Mouse (Mus musculus) limb, embryonic 12.5 days (tissue): ENCODE data around the gene Dpm3. TPM values are rescaled to one million over a fixed set of nuclear protein-coding genes. Genes with fewer than 3 reads are reported as not detected.
"Not testable (repeated sequence)": the region's sequence is repeated elsewhere in the genome, so short reads cannot be mapped to it uniquely, and the experiment has no call there.

Source experiments
- ATAC-seq: fragments of 200-750 bp; cut with Nextera tagmentation; 2 replicates; pipeline ENCODE4 v1.8.0; 2017; ENCODE audit warnings: low read depth, moderate TSS enrichment; ENCODE audit not compliant: insufficient number of reproducible peaks, insufficient read depth, low FRiP score, low TSS enrichment
- H3K27ac ChIP-seq: fragments of 300-500 bp; sonication (generic); 2 replicates; pipeline ENCODE4 v1.5.1; 2016; ENCODE audit warnings: mild to moderate bottlenecking, moderate library complexity
- H3K27me3 ChIP-seq: fragments of 300-500 bp; sonication (generic); 2 replicates; pipeline ENCODE4 v1.6.1; 2016; ENCODE audit warnings: mild to moderate bottlenecking, moderate library complexity
- H3K36me3 ChIP-seq: fragments of 300-500 bp; sonication (generic); 2 replicates; pipeline ENCODE4 v1.6.1; 2016; ENCODE audit warnings: mild to moderate bottlenecking, moderate library complexity
- H3K4me1 ChIP-seq: fragments of 300-500 bp; sonication (generic); replicated peaks from 2 replicates; pipeline ENCODE4 v1.6.1; 2016
- H3K4me2 ChIP-seq: fragments of 300-500 bp; sonication (generic); 2 replicates; pipeline ENCODE4 v1.6.1; 2016; ENCODE audit warnings: mild to moderate bottlenecking, moderate library complexity
- H3K4me3 ChIP-seq: fragments of 300-500 bp; sonication (generic); replicated peaks from 2 replicates; pipeline ENCODE4 v1.5.1; 2016; ENCODE audit warnings: mild to moderate bottlenecking
- H3K9ac ChIP-seq: fragments of 300-500 bp; sonication (generic); replicated peaks from 2 replicates; pipeline ENCODE4 v1.6.1; 2016; ENCODE audit warnings: mild to moderate bottlenecking, moderate library complexity
- H3K9me3 ChIP-seq: fragments of 300-500 bp; sonication (generic); 2 replicates; pipeline ENCODE4 v1.6.1; 2016; ENCODE audit warnings: mild to moderate bottlenecking, moderate library complexity
- WGBS: fragments of 180-500 bp; shearing (Covaris S2); methylation state at CpG from one replicate; pipeline ENCODE4 v1.1.7; 2016; 5-methylcytosine and 5-hydroxymethylcytosine counted together
- polyA plus RNA-seq: library from polyadenylated mRNA; unstranded; fragments of >200 nt; fragmentation: Nextera tagmentation; extraction: Ambion mirVana; gene quantifications from 2 replicates; pipeline ENCODE4 v1.2.1, GENCODE M21; 2016

The Dpm3 gene
- 93.9 and 102 TPM in 2 replicates for polyA plus RNA-seq

- WGBS, result 46% methylated on average over 7 of the region's 7 CpGs
- ATAC-seq, result no peak
- H3K4me2 ChIP-seq, result no peak within 1 kb of the TSS
- H3K36me3 ChIP-seq, result no peaks in the 10 kb centered on the region
- peaks cover 7% of the 10 kb centered on the region; the same call in 1 of the 2 replicates for H3K27me3 ChIP-seq
- no peak within 1 kb of the TSS for H3K9ac ChIP-seq
- H3K4me1 ChIP-seq, result no peaks in the 10 kb centered on the region
- no peaks in the 10 kb centered on the region for H3K9me3 ChIP-seq
- H3K27ac ChIP-seq, result no peak within 1 kb of the TSS
- no peak within 1 kb of the TSS for H3K4me3 ChIP-seq
These were observed at the start of gene Dpm3 for GRCm38 (mm10) chr3:89259076-89259475. Dpm3 (plus strand) TSS chr3:89259358.

- H3K9ac ChIP-seq, result no peak overlapping the region
- WGBS, result 92% methylated on average over 7 of the region's 7 CpGs
- no peaks in the 10 kb centered on the region for H3K9me3 ChIP-seq
- H3K27me3 ChIP-seq, result no peaks in the 10 kb centered on the region
- no peak overlapping the region for H3K27ac ChIP-seq
- no peak overlapping the region for H3K4me3 ChIP-seq
- H3K4me2 ChIP-seq, result no peak overlapping the region
- no peak for ATAC-seq
- peaks cover 64% of the 10 kb centered on the region for H3K36me3 ChIP-seq
- peaks cover 12% of the 10 kb centered on the region for H3K4me1 ChIP-seq
These were observed 49.4 kb upstream of the Dpm3 start for GRCm38 (mm10) chr3:89209731-89210130.

GRCm38 (mm10) chr3:89210162-89210561, 49.0 kb upstream of the Dpm3 start:
- Histone ChIP-seq H3K4me1 (peaks cover 17% of the 10 kb centered on the region), H3K4me3 (no peak overlapping the region), H3K4me2 (no peak overlapping the region), H3K9ac (no peak overlapping the region), H3K9me3 (no peaks in the 10 kb centered on the region), H3K36me3 (peaks cover 63% of the 10 kb centered on the region), H3K27ac (no peak overlapping the region), H3K27me3 (no peaks in the 10 kb centered on the region)
- WGBS, result 90% methylated on average over 13 of the region's 13 CpGs
- ATAC-seq, result no peak

GRCm38 (mm10) chr3:89210731-89211130, 48.4 kb upstream of the Dpm3 start:
- no peak for ATAC-seq

GRCm38 (mm10) chr3:89213803-89214530, 45.2 kb upstream of the Dpm3 start:
- H3K36me3 ChIP-seq, result peaks cover 38% of the 10 kb centered on the region
- H3K4me3 ChIP-seq, result peak overlapping the region; percentile 80
- peak; percentile 87 for ATAC-seq
- H3K27ac ChIP-seq, result peak overlapping the region; percentile 99
- peaks cover 27% of the 10 kb centered on the region for H3K4me1 ChIP-seq
- no peaks in the 10 kb centered on the region for H3K9me3 ChIP-seq
- H3K9ac ChIP-seq, result peak overlapping the region; percentile 74
- peak overlapping the region; percentile 81 for H3K4me2 ChIP-seq
- no peaks in the 10 kb centered on the region for H3K27me3 ChIP-seq
- WGBS, result under 1% methylated on average over 69 of the region's 69 CpGs

More at GRCm38 (mm10) chr3:89210731-89211130, 48.4 kb upstream of the Dpm3 start:
- Histone ChIP-seq H3K27me3 (no peaks in the 10 kb centered on the region), H3K36me3 (peaks cover 57% of the 10 kb centered on the region), H3K4me3 (no peak overlapping the region), H3K4me2 (no peak overlapping the region), H3K9ac (no peak overlapping the region), H3K4me1 (peaks cover 22% of the 10 kb centered on the region), H3K27ac (no peak overlapping the region), H3K9me3 (no peaks in the 10 kb centered on the region)
- 86% methylated on average over 7 of the region's 7 CpGs for WGBS

DNA sequence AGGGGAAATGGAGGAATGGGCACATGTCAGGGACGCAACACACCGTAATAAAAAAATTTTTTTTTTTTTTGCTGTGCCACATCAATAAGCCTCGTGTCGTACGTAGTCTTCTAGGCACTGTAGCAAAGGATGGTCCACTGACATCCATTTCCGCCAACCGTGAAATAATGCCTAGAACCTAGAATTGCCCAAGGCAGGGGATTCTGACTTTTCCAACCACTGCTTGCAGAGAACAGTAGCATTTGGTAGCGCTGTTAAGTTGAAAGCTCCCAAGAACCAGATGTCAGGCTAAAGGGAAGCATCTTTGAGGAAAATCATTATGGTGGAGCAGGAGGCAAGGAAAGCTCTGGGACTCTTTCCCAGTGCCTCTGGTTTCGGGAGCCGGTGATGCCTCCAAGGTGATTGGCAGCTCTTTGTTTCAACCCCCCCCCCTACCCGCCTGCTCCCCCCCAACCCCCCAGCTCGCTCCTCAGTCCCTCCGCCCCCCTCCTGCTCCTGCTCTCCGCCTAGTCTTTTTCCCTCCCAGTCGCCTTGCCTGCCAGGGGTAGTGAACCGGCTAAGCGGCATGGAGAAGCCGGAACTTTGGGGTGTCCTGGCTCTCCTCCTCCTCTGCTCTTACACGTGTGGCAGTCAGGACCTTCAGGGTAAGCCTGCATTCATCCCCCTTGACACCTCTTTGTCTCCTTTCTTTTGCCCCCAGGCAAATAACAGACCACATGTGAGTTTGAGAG, 44.3 kb upstream of the Dpm3 start, which contains the start of gene Thbs3:
Gene Thbs3 (plus strand): TSS at position 500 of the 731 bp plus-strand sequence.
- no peak for ATAC-seq
- peak within 1 kb of the TSS; percentile 74 for H3K9ac ChIP-seq
- WGBS, result 1% methylated on average over 19 of the region's 19 CpGs
- H3K4me1 ChIP-seq, result peaks cover 27% of the 10 kb centered on the region
- no peaks in the 10 kb centered on the region for H3K9me3 ChIP-seq
- H3K36me3 ChIP-seq, result peaks cover 37% of the 10 kb centered on the region
- peak within 1 kb of the TSS; percentile 80 for H3K4me3 ChIP-seq
- no peaks in the 10 kb centered on the region for H3K27me3 ChIP-seq
- H3K4me2 ChIP-seq, result peak within 1 kb of the TSS; percentile 81
- H3K27ac ChIP-seq, result peak within 1 kb of the TSS; percentile 99

DNA sequence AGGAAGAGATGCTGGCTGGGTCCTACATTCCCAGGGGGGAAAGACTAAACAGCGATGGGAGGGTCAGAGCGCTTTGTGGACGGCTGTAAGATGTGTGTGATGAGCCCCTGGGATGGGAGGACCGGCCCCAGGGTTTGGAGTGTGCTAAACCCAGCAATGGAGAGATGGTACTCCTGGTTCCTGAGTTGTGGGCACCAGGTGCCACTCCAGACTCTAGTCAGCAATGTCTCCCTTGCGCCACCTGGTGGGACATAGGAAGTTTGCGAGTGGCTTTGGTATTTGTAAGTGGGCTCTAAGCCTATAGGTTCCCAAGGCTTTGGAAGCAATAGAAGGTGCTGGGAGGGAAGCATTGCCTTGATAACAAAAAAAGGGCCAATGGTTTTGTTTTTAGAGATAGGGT, 43.3 kb upstream of the Dpm3 start:
- Histone ChIP-seq H3K4me2 (peak overlapping the region; percentile 81), H3K27ac (peak overlapping the region; percentile 99), H3K9me3 (no peaks in the 10 kb centered on the region), H3K27me3 (no peaks in the 10 kb centered on the region), H3K4me1 (peaks cover 27% of the 10 kb centered on the region), H3K4me3 (peak overlapping the region; percentile 80), H3K36me3 (peaks cover 35% of the 10 kb centered on the region), H3K9ac (peak overlapping the region; percentile 74; the same call in 1 of the 2 replicates)
- WGBS, result under 1% methylated on average over 6 of the region's 6 CpGs
- peak; percentile 15; the same call in 1 of the 2 replicates for ATAC-seq

- H3K27ac ChIP-seq, H3K9ac ChIP-seq, H3K4me3 ChIP-seq, ATAC-seq, H3K27me3 ChIP-seq, H3K9me3 ChIP-seq: not testable (repeated sequence)
- H3K4me2 ChIP-seq, result peak overlapping the region; percentile 81
- H3K4me1 ChIP-seq, result peaks cover 27% of the 10 kb centered on the region
- H3K36me3 ChIP-seq, result peaks cover 37% of the 10 kb centered on the region
- 73% methylated on average over 7 of the region's 7 CpGs for WGBS
These were observed 42.8 kb upstream of the Dpm3 start for GRCm38 (mm10) chr3:89216407-89216806.

GRCm38 (mm10) chr3:89218271-89218670, 40.9 kb upstream of the Dpm3 start:
- Histone ChIP-seq H3K9ac (no peak overlapping the region), H3K27ac (no peak overlapping the region), H3K9me3 (no peaks in the 10 kb centered on the region), H3K4me3 (no peak overlapping the region), H3K27me3 (no peaks in the 10 kb centered on the region), H3K4me1 (peaks cover 16% of the 10 kb centered on the region), H3K36me3 (peaks cover 52% of the 10 kb centered on the region), H3K4me2 (no peak overlapping the region)
- WGBS, result 93% methylated on average over 1 of the region's 1 CpGs
- ATAC-seq, result no peak

- Histone ChIP-seq H3K4me1 (peaks cover 16% of the 10 kb centered on the region), H3K9ac (0 out of 2 replicates have a peak overlapping the region, but pooled peaks have one; percentile 27), H3K27me3 (no peaks in the 10 kb centered on the region), H3K36me3 (peaks cover 64% of the 10 kb centered on the region), H3K27ac (no peak overlapping the region), H3K9me3 (no peaks in the 10 kb centered on the region), H3K4me3 (no peak overlapping the region), H3K4me2 (no peak overlapping the region)
- 36% methylated on average over 8 of the region's 8 CpGs for WGBS
- ATAC-seq, result no peak
These were observed 39.6 kb upstream of the Dpm3 start for GRCm38 (mm10) chr3:89219546-89219945.

GRCm38 (mm10) chr3:89221167-89221566, 38.0 kb upstream of the Dpm3 start:
- WGBS, result 38% methylated on average over 5 of the region's 5 CpGs
- H3K27me3 ChIP-seq, result peaks cover 3% of the 10 kb centered on the region; the same call in 1 of the 2 replicates
- no peak overlapping the region for H3K27ac ChIP-seq
- peaks cover 12% of the 10 kb centered on the region for H3K4me1 ChIP-seq
- no peak for ATAC-seq
- no peak overlapping the region for H3K4me2 ChIP-seq
- no peak overlapping the region for H3K9ac ChIP-seq
- H3K36me3 ChIP-seq, result peaks cover 72% of the 10 kb centered on the region
- no peak overlapping the region for H3K4me3 ChIP-seq
- no peaks in the 10 kb centered on the region for H3K9me3 ChIP-seq
